Mouse (Mus musculus) hindbrain, embryonic 16.5 days (tissue): ENCODE results near the gene Igsf9. TPM values are rescaled to one million over a fixed set of nuclear protein-coding genes. Genes with fewer than 3 reads are reported as not detected.

Experiments used
- ATAC-seq: fragments of 200-750 bp; cut with Nextera tagmentation; 2 replicates; pipeline ENCODE4 v1.8.0; 2017; ENCODE audit warnings: moderate TSS enrichment, moderate library complexity
- H3K27ac ChIP-seq: fragments of 300-500 bp; sonication (generic); 2 replicates; pipeline ENCODE4 v1.5.1; 2014; ENCODE audit warnings: low read depth, mild to moderate bottlenecking, control low read depth, low read length, moderate library complexity
- H3K27me3 ChIP-seq: fragments of 300-500 bp; sonication (generic); replicated peaks from 2 replicates; pipeline ENCODE4 v1.6.1; 2014; ENCODE audit warnings: low read length; ENCODE audit not compliant: control insufficient read depth, insufficient read depth
- H3K36me3 ChIP-seq: fragments of 300-500 bp; sonication (generic); 2 replicates; pipeline ENCODE4 v1.6.1; 2014; ENCODE audit warnings: mild to moderate bottlenecking, low read length, moderate library complexity, mixed read lengths; ENCODE audit not compliant: control insufficient read depth, insufficient read depth
- H3K4me1 ChIP-seq: fragments of 300-500 bp; sonication (generic); 2 replicates; pipeline ENCODE4 v1.6.1; 2014; ENCODE audit warnings: low read depth, low read length; ENCODE audit not compliant: control insufficient read depth, insufficient read depth
- H3K4me2 ChIP-seq: fragments of 300-500 bp; sonication (generic); 2 replicates; pipeline ENCODE4 v1.6.1; 2014; ENCODE audit warnings: mild to moderate bottlenecking, low read length, control low read depth, moderate library complexity
- H3K4me3 ChIP-seq: fragments of 300-500 bp; sonication (generic); 2 replicates; pipeline ENCODE4 v1.5.1; 2014; ENCODE audit warnings: mild to moderate bottlenecking, low read length, control low read depth, moderate library complexity
- H3K9ac ChIP-seq: fragments of 300-500 bp; sonication (generic); 2 replicates; pipeline ENCODE4 v1.6.1; 2014; ENCODE audit warnings: low read depth, mild to moderate bottlenecking, control low read depth, low read length, moderate library complexity
- H3K9me3 ChIP-seq: fragments of 300-500 bp; sonication (generic); 2 replicates; pipeline ENCODE4 v1.6.1; 2014; ENCODE audit warnings: mild to moderate bottlenecking, low read length, moderate library complexity; ENCODE audit not compliant: control insufficient read depth
- WGBS: fragments of 180-500 bp; shearing (Covaris S2); extraction: QIAGEN DNeasy Blood & Tissue Kit; methylation state at CpG from one replicate; pipeline ENCODE4 v1.1.7; 2014; 5-methylcytosine and 5-hydroxymethylcytosine counted together
- polyA plus RNA-seq: library from polyadenylated mRNA; unstranded; fragments of >200 nt; fragmentation: Nextera tagmentation; extraction: Ambion mirVana; gene quantifications from 2 replicates; pipeline ENCODE4 v1.2.1, GENCODE M21; 2015

The Igsf9 gene
- polyA plus RNA-seq: 32.9 and 42.5 TPM in 2 replicates

DNA sequence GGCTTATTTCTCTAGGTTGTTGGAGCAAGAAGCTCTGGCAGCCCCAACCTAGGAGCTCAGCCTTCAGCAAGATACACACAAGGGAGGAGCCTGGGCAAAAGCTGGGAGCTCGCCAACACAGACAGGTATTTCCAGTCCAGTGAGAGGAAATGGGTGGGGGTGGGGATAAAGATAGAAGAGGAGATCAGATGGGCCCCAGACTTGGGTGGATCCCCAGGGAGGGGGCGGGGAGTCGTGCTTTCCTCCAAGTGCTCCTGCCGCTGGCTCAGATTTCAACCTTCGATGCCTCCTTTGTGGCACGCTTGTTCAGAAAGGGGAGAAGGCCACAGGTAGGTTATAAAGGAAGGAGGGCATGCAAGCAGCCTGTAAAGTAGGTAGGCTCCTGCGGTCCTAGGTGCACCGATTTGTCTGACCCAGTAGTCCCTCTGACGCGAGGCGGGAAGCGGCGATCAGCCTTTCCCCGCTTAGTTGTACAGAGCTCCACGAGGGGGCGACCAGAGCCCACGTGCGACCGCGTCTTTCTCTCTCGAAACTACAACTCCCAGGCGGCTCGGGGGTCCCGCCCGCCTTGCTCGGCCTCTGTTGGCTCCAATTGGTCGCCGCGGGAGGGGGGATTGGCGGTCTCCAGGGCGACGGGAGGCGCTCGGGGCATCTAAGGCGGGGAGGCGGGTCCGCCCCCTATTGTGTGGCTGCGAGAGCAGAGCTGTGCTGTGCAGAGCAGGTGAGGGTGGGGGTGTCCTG is at the start of gene Igsf9:
TSS of gene Igsf9 (plus strand) at position 249 of the 741 bp plus-strand sequence.
- peak; percentile 94 for ATAC-seq
- WGBS: under 1% methylated on average over 38 of the region's 38 CpGs
- Histone ChIP-seq H3K4me1 (peaks cover 39% of the 10 kb centered on the region), H3K9ac (peak within 1 kb of the TSS; percentile 74), H3K4me2 (peak within 1 kb of the TSS; percentile 90), H3K4me3 (peak within 1 kb of the TSS; percentile 69), H3K36me3 (no peaks in the 10 kb centered on the region), H3K27ac (peak within 1 kb of the TSS; percentile 71), H3K27me3 (peaks cover 3% of the 10 kb centered on the region; the same call in 1 of the 2 replicates), H3K9me3 (no peaks in the 10 kb centered on the region)

DNA sequence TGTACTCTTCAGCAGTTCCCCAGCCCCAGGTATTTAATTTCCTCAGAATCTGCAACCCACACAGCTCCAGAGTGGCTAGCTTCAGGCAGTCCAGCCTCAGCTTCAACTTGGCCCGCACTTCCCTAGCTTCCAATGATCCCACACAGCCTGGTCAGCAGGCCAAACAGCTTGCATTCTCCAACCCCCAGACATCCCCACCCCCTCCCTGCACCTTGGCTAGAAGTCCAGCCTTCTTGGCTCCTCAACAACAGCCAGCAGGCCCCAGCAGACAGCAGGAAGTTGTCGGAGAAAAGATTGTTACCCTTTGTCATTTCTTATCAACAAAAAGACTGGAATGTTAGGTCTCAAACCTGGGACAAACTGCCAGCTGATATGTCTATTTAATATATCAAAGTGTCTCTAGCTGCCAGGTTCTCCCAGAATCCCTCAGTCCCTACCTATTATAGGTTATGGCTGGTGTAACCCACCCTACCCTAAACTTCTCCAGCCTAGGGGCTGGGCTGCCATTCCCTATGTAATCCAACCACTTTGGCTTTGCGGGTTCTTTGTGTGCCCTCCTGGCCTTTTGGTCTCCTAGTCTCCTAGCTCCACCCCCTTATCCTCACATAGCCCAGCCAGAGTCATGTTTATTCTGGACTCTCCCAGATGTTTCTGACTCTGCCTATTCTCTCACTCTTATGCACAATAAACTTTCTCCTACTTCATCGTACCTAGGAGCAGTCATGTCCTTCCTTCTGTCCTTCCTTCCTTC is 49.6 kb upstream of the Igsf9 start:
- H3K4me2 ChIP-seq: no peak overlapping the region
- no peaks in the 10 kb centered on the region for H3K36me3 ChIP-seq
- 55% methylated on average over 4 of the region's 4 CpGs for WGBS
- H3K9me3 ChIP-seq: no peaks in the 10 kb centered on the region
- no peak overlapping the region for H3K9ac ChIP-seq
- no peak overlapping the region for H3K4me3 ChIP-seq
- no peaks in the 10 kb centered on the region for H3K27me3 ChIP-seq
- ATAC-seq: no peak
- no peaks in the 10 kb centered on the region for H3K4me1 ChIP-seq
- no peak overlapping the region for H3K27ac ChIP-seq

DNA sequence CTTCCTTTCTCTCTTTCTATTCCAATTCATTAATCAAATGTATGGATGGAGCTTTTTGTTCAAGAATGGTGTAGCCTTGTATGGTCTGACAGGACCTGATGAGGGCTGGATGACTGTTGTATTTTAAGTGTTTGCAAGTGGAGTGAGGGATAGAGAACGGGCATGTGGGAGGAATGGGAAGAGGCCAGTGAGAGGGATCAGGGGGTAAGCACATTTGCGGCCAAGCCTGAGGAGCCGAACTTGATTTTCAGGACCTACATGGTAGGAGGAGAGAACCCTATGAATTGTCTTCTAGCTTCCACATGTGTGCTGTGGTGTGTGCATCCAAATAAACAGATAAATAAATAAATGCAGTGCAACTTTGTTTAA is 49.0 kb upstream of the Igsf9 start:
- H3K36me3 ChIP-seq: no peaks in the 10 kb centered on the region
- no peak for ATAC-seq
- no peak overlapping the region for H3K4me2 ChIP-seq
- H3K27me3 ChIP-seq: no peaks in the 10 kb centered on the region
- H3K9ac ChIP-seq: no peak overlapping the region
- no peak overlapping the region for H3K27ac ChIP-seq
- H3K4me3 ChIP-seq: no peak overlapping the region
- no peaks in the 10 kb centered on the region for H3K9me3 ChIP-seq
- WGBS: 88% methylated on average over 3 of the region's 3 CpGs
- H3K4me1 ChIP-seq: no peaks in the 10 kb centered on the region

DNA sequence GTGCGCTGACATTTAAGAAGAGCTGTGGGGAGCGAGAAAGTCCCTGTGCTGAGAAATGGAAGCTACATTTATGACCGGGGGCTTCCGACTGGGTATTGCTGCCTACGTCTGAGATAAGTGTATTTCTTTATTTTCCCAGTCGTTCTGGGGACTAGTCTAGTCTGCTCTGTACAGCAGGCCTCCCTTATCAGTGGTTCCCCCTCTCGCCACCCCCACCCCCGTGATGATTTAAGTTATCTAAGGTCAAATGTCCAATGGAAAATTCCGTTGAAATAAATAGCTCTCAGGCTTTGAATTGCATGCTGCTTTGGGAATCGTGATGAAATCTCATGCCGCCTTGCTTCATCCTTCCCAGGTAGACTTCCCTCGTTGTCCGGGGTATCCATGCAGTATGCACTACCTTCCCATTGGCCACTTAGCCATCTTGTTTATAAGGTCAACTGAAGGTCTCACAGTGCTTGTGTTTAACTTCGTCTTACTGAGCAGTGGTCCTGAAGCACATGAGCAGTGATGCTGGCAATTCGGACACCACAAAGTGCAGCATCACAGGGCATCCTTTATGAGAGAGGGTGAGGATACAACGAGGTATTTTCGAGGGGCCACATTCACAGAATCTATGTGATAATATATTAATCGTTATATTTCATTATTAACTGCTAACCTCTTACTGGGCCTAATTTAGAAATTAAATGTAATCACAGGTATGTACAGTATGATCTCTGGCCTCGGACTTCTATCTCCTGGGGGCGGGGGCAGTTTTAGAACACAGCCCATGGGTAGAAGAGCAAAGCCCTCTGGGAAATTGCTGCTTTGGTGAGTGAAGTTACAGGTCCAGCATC is 48.4 kb upstream of the Igsf9 start:
- WGBS: 90% methylated on average over 20 of the region's 20 CpGs
- Histone ChIP-seq H3K36me3 (no peaks in the 10 kb centered on the region), H3K27me3 (no peaks in the 10 kb centered on the region), H3K4me3 (no peak overlapping the region), H3K9ac (no peak overlapping the region), H3K4me1 (no peaks in the 10 kb centered on the region), H3K9me3 (no peaks in the 10 kb centered on the region), H3K27ac (no peak overlapping the region), H3K4me2 (no peak overlapping the region)
- ATAC-seq: no peak

DNA sequence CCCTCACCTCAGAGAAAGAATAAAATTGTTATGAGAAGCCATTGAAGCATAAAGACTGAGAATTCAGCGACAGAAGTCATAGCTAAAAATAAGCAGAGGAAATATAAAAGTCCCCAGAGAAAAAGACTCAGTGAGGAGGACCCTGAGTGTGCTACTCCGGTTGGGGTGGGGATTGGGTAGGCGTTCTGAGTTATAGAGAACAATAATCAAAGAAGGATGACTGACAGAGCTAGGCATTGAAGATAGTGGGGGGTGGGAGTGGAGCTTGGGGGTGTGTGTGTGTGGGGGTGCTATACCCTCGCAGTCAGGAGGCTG is 47.8 kb upstream of the Igsf9 start:
- ATAC-seq: no peak
- no peaks in the 10 kb centered on the region for H3K9me3 ChIP-seq
- 73% methylated on average over 4 of the region's 4 CpGs for WGBS

DNA sequence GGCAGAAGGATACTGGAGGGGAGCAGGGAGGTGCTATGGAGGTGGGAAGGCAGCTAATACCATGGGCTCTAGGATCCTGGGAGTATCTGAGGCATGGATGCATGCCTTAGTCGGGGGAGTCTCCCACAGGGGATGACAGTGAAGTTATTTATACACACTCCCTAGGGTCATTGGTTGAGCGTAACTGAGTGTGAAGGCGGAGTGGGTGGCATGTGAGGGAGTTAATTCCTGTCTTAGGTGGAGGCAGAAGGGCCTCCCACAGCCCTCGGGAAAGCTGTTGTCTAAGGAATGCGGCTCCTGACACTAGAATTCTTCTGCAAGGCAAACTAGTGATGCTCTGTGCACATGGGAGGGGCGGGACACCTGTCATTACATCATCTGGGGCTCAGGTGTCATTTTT is 44.8 kb upstream of the Igsf9 start:
- Histone ChIP-seq H3K36me3 (no peaks in the 10 kb centered on the region), H3K9ac (no peak overlapping the region), H3K4me2 (no peak overlapping the region), H3K27ac (no peak overlapping the region), H3K4me3 (no peak overlapping the region), H3K4me1 (no peaks in the 10 kb centered on the region), H3K27me3 (no peaks in the 10 kb centered on the region), H3K9me3 (no peaks in the 10 kb centered on the region)
- WGBS: 56% methylated on average over 6 of the region's 6 CpGs
- ATAC-seq: no peak

More for the DNA sequence above, 47.8 kb upstream of the Igsf9 start:
- Histone ChIP-seq H3K27ac (no peak overlapping the region), H3K9ac (no peak overlapping the region), H3K27me3 (no peaks in the 10 kb centered on the region), H3K36me3 (no peaks in the 10 kb centered on the region), H3K4me2 (no peak overlapping the region), H3K4me3 (no peak overlapping the region), H3K4me1 (no peaks in the 10 kb centered on the region)

DNA sequence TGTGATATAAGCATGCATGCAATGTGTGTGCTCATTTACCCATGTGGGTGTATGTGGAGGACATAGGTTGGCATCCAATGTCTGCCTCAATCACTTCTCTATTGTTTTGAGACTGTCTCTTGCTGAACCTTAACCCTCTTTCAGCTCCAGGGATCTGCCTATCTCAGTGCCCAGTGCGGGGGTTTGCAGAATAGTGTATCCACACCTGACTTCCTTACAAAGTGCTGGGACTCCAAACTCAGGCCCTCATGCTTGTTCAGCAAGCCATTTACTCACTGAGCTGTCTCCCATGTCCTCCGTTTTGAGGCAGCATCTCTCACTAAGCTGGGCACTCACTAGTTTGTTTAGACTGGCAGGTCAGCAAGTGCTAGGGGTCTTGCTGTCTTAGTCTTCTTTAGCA is 43.0 kb upstream of the Igsf9 start:
- no peak for ATAC-seq
- H3K36me3 ChIP-seq: no peaks in the 10 kb centered on the region

DNA sequence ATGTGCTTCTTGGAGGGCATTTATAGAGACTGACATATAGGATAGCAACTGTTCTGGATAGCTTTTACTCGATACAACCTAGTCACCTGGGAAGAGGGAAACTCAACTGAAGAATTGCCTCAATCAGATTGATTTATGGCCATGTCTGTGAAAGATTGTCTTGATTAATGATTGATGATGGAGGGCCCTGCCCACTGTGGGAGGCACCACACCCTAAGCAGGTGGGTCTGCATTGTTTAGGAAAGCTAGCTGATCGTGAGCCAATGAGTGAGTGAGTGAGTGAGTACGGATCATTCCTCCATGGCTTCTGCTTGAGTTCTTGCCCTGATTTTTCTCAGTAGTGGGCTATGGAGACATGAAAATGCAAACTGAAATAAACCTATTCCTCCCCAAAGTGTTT is 41.1 kb upstream of the Igsf9 start:
- H3K9ac ChIP-seq: no peak overlapping the region
- H3K36me3 ChIP-seq: no peaks in the 10 kb centered on the region
- H3K4me2 ChIP-seq: no peak overlapping the region
- H3K27me3 ChIP-seq: no peaks in the 10 kb centered on the region
- no peaks in the 10 kb centered on the region for H3K4me1 ChIP-seq
- ATAC-seq: no peak
- WGBS: 83% methylated on average over 3 of the region's 3 CpGs
- H3K27ac ChIP-seq: no peak overlapping the region
- H3K9me3 ChIP-seq: no peaks in the 10 kb centered on the region
- H3K4me3 ChIP-seq: no peak overlapping the region

More for the DNA sequence above, 43.0 kb upstream of the Igsf9 start:
- 82% methylated on average over 2 of the region's 2 CpGs for WGBS
- no peak overlapping the region for H3K4me3 ChIP-seq
- H3K4me2 ChIP-seq: no peak overlapping the region
- no peaks in the 10 kb centered on the region for H3K4me1 ChIP-seq
- no peak overlapping the region for H3K9ac ChIP-seq
- H3K27me3 ChIP-seq: no peaks in the 10 kb centered on the region
- H3K27ac ChIP-seq: no peak overlapping the region
- H3K9me3 ChIP-seq: no peaks in the 10 kb centered on the region

DNA sequence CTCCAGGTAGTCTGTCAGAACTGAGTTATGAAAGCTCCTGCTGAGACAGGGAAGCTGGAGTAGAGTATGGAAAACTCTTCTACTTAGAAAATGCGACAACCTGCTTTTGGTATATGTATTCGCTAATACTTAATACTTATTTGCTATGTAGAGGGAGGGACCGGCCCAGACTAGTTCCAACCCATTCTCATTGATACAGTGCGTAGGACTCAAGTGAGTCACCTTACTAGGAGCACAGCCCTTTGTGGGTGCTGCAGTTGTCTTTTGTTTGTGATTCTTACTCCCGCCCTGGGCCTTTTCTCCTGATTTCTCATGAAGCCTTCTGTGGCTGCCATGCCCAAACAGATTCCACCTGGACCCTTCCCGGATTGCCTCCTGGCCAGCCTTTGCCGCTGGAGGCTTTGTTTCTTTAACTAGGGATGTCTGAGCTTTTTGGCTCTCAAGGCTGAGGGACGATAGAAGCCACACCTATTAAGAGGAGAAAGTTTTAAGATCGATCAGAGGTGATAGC is 39.6 kb upstream of the Igsf9 start:
- ATAC-seq: no peak
- Histone ChIP-seq H3K4me3 (no peak overlapping the region), H3K4me1 (no peaks in the 10 kb centered on the region), H3K36me3 (no peaks in the 10 kb centered on the region), H3K27ac (no peak overlapping the region), H3K27me3 (no peaks in the 10 kb centered on the region), H3K4me2 (no peak overlapping the region), H3K9me3 (no peaks in the 10 kb centered on the region), H3K9ac (no peak overlapping the region)
- 91% methylated on average over 9 of the region's 9 CpGs for WGBS
